Mouse (Mus musculus): ENCODE results near the gene Gpam. TPM values are rescaled to one million over a fixed set of nuclear protein-coding genes. Genes with fewer than 3 reads are reported as not detected.
"Not testable (repeated sequence)": the region's sequence is repeated elsewhere in the genome, so short reads cannot be mapped to it uniquely, and the experiment has no call there.

Gene Gpam
- polyA plus RNA-seq (2015; fragmentation: Nextera tagmentation; extraction: Ambion mirVana) = 22.5 and 22.8 TPM in 2 replicates

DNA sequence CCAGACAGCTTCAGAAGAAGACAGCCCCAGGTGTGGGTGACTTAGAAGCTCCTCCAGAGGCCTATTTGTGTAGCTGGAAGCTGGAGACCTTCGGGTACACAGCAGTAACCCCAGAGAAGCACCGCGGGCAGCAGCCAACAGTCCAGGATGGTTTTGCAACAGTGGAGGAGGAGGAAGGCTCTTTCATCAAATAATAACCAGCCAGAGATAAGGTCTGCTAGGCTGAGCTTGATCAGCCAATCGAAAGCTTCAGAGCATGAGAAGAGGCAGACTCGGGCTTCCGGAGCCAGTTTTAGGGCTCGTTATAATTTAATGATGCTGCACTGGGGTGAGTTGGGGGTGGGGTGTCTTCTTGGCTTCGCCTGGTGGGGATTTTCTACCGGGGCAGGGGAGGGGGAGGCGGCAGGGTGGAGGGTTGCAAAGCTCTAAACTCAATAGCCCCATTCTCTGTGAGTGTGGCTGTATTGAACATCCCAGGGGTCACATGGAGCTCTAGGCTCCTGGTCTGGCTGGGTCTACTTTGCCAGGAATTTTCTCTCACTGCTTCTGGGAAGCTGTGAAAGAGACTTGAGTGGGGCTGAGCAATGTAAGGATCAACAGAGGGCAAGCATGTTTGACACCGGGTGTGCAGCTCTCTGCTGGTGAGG is at the start of gene Gpam:
TSS of gene Gpam (minus strand) at position 167 of the 647 bp plus-strand sequence.
- Histone ChIP-seq H3K9me3 (no peaks in the 10 kb centered on the region), H3K27ac (no peak within 1 kb of the TSS), H3K36me3 (no peaks in the 10 kb centered on the region), H3K4me1 (replicated peaks) (peaks cover 16% of the 10 kb centered on the region), H3K9ac (no peak within 1 kb of the TSS), H3K4me2 (no peak within 1 kb of the TSS), H3K27me3 (no peaks in the 10 kb centered on the region), H3K4me3 (no peak within 1 kb of the TSS)
- no peak for ATAC-seq (ENCODE audit: low FRiP score)
- WGBS = 78% methylated on average over 11 of the region's 11 CpGs

- H3K9ac ChIP-seq = no peak overlapping the region
- no peaks in the 10 kb centered on the region for H3K27me3 ChIP-seq
- H3K9me3 ChIP-seq = peaks cover 6% of the 10 kb centered on the region; the same call in 1 of the 2 replicates
- H3K27ac ChIP-seq = no peak overlapping the region
- ATAC-seq (ENCODE audit: low FRiP score) = no peak
- H3K4me1 ChIP-seq (replicated peaks) = no peaks in the 10 kb centered on the region
- H3K4me2 ChIP-seq = no peak overlapping the region
- no peak overlapping the region for H3K4me3 ChIP-seq
- WGBS = 75% methylated on average over 1 of the region's 1 CpGs
- H3K36me3 ChIP-seq = no peaks in the 10 kb centered on the region
Measured at GRCm38 (mm10) chr19:55171585-55171984, 44.5 kb upstream of the Gpam start.

DNA sequence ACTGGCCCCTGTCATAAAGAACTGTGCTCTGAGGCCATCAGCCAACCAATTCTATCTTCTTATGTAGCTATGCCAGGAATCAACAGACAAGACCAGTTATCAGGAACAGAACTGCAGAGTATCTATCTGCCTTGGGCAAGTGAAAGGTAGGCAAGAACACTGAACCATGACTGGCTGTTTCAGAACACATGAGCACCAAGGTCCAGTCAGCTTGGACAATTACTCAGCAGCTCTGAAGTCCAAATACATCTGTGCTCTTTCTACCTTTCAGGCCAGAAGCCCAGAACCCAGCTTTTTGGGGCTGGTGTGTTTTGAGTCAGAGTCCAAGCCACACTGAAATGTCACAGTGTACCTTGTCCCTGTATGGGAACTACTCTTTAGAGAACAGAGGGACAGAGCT is 43.4 kb upstream of the Gpam start:
- H3K36me3 ChIP-seq = no peaks in the 10 kb centered on the region
- H3K9ac ChIP-seq = no peak overlapping the region
- peaks cover 6% of the 10 kb centered on the region; the same call in 1 of the 2 replicates for H3K9me3 ChIP-seq
- H3K4me1 ChIP-seq (replicated peaks) = no peaks in the 10 kb centered on the region
- ATAC-seq (ENCODE audit: low FRiP score) = no peak
- H3K4me2 ChIP-seq = no peak overlapping the region
- no peak overlapping the region for H3K27ac ChIP-seq
- H3K4me3 ChIP-seq = no peak overlapping the region
- H3K27me3 ChIP-seq = no peaks in the 10 kb centered on the region

GRCm38 (mm10) chr19:55169236-55169729 is 42.2 kb upstream of the Gpam start:
- not testable (repeated sequence) for H3K4me3 ChIP-seq; H3K4me1 ChIP-seq (replicated peaks); H3K4me2 ChIP-seq; H3K9ac ChIP-seq; H3K27me3 ChIP-seq; H3K27ac ChIP-seq; ATAC-seq (ENCODE audit: low FRiP score); H3K36me3 ChIP-seq; H3K9me3 ChIP-seq
- 91% methylated on average over 8 of the region's 8 CpGs for WGBS

GRCm38 (mm10) chr19:55168360-55168759 is 41.3 kb upstream of the Gpam start:
- H3K27ac ChIP-seq = no peak overlapping the region

DNA sequence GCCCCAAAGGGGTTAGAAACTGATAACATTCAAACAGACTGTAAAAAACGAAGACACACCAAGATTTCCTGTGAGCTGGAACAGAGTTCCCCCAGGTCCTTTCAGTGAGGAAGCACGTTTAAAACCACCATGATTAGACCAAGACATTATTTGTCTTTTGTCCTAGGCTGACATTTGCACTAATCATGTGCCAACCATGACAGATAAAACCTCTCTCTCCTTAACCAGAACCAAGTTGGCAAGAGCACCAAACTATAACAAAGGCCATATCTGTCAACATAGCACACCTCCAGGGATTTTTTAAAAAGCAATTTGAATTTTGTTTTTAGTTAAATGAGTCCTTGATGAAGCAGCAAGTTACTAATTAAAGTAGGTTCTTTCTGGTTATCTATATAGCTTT is 40.7 kb upstream of the Gpam start:
- no peak for ATAC-seq (ENCODE audit: low FRiP score)
- Histone ChIP-seq H3K9ac (no peak overlapping the region), H3K36me3 (no peaks in the 10 kb centered on the region), H3K27ac (no peak overlapping the region), H3K4me1 (replicated peaks) (no peaks in the 10 kb centered on the region), H3K27me3 (no peaks in the 10 kb centered on the region), H3K4me3 (no peak overlapping the region), H3K4me2 (no peak overlapping the region), H3K9me3 (peaks cover 6% of the 10 kb centered on the region; the same call in 1 of the 2 replicates)
- WGBS = 78% methylated on average over 2 of the region's 2 CpGs

More at GRCm38 (mm10) chr19:55168360-55168759, 41.3 kb upstream of the Gpam start:
- H3K9me3 ChIP-seq = peaks cover 6% of the 10 kb centered on the region; the same call in 1 of the 2 replicates
- ATAC-seq (ENCODE audit: low FRiP score) = no peak
- no peak overlapping the region for H3K4me2 ChIP-seq
- H3K9ac ChIP-seq = no peak overlapping the region
- 87% methylated on average over 6 of the region's 6 CpGs for WGBS
- no peaks in the 10 kb centered on the region for H3K4me1 ChIP-seq (replicated peaks)
- no peaks in the 10 kb centered on the region for H3K36me3 ChIP-seq
- H3K27me3 ChIP-seq = no peaks in the 10 kb centered on the region
- H3K4me3 ChIP-seq = no peak overlapping the region

DNA sequence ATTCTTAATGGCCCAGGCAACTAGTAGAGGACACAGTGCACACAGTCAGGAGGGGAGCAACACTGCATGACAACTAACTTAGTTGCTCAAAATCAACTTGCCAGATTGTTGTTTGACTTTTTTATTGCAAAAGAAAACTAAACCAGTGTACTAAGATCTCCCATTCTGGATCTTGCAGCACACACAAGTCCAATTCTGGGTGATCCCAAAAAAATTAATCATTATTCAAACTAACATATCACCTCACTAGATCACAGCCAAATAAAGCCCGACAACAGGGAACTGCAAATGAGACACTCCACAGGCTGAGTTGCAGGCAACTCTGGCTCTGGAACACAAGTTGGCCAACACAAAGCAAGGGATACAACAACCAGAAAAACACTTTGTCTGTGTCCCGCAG is 39.7 kb upstream of the Gpam start:
- Histone ChIP-seq H3K4me1 (replicated peaks) (no peaks in the 10 kb centered on the region), H3K9me3 (peaks cover 6% of the 10 kb centered on the region; the same call in 1 of the 2 replicates), H3K9ac (no peak overlapping the region), H3K27ac (no peak overlapping the region), H3K27me3 (no peaks in the 10 kb centered on the region), H3K4me3 (no peak overlapping the region), H3K4me2 (no peak overlapping the region), H3K36me3 (no peaks in the 10 kb centered on the region)
- ATAC-seq (ENCODE audit: low FRiP score) = no peak
- 92% methylated on average over 2 of the region's 2 CpGs for WGBS

DNA sequence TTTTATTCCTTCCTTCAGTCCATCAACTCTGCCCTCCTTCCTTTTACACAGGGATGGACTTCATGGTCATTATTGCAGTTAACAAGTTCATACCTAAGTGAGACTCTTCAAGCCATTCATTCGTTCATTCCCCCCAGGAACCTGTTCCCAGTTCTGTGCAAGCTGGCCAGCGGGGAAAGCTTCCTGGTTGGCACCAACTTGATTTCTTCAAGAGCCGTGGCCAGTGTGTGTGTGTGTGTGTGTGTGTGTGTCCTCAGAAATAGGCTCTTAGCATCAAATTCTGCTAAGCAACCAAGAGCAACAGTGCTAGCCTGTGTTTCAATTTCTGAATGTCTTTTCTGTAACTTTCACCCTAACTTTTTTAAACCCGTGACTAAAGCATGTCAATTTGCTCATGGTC is 38.9 kb upstream of the Gpam start:
- 80% methylated on average over 4 of the region's 4 CpGs for WGBS
- no peaks in the 10 kb centered on the region for H3K27me3 ChIP-seq
- no peaks in the 10 kb centered on the region for H3K36me3 ChIP-seq
- ATAC-seq (ENCODE audit: low FRiP score) = no peak
- no peak overlapping the region for H3K4me2 ChIP-seq
- peaks cover 6% of the 10 kb centered on the region; the same call in 1 of the 2 replicates for H3K9me3 ChIP-seq
- H3K9ac ChIP-seq = no peak overlapping the region
- H3K4me1 ChIP-seq (replicated peaks) = no peaks in the 10 kb centered on the region
- no peak overlapping the region for H3K27ac ChIP-seq
- no peak overlapping the region for H3K4me3 ChIP-seq

- H3K36me3 ChIP-seq = no peaks in the 10 kb centered on the region
- 79% methylated on average over 1 of the region's 1 CpGs for WGBS
- no peaks in the 10 kb centered on the region for H3K27me3 ChIP-seq
- H3K4me3 ChIP-seq = no peak overlapping the region
- no peak overlapping the region for H3K9ac ChIP-seq
- no peak overlapping the region for H3K4me2 ChIP-seq
- peaks cover 5% of the 10 kb centered on the region; the same call in 1 of the 2 replicates for H3K9me3 ChIP-seq
- no peaks in the 10 kb centered on the region for H3K4me1 ChIP-seq (replicated peaks)
- no peak for ATAC-seq (ENCODE audit: low FRiP score)
- no peak overlapping the region for H3K27ac ChIP-seq
Measured at GRCm38 (mm10) chr19:55165183-55165865, 38.3 kb upstream of the Gpam start.

DNA sequence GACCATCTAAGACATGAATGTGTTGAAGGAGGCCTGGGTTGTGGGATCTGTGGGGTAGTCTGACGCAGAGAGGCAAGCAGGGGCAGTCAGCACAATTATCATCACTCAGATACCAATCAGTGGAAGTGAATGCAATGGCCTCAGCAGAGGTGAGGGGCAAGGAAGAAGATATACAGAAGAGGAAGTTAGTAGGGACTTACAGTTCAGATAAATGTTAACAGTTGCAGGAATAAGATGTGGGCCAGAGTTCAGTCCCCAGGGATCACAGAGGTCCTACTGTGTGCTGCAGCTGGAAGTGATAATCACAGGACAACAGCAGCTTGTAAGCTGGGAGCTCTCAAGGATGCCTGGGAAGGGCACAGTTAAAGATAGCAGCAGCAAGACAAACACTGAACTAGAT is 37.1 kb upstream of the Gpam start:
- no peaks in the 10 kb centered on the region for H3K4me1 ChIP-seq (replicated peaks)
- ATAC-seq (ENCODE audit: low FRiP score) = no peak
- no peak overlapping the region for H3K9ac ChIP-seq
- H3K36me3 ChIP-seq = no peaks in the 10 kb centered on the region
- H3K4me2 ChIP-seq = no peak overlapping the region
- WGBS = 79% methylated on average over 1 of the region's 1 CpGs
- H3K9me3 ChIP-seq = no peaks in the 10 kb centered on the region
- no peak overlapping the region for H3K4me3 ChIP-seq
- H3K27ac ChIP-seq = no peak overlapping the region
- no peaks in the 10 kb centered on the region for H3K27me3 ChIP-seq

GRCm38 (mm10) chr19:55162271-55162670 is 35.2 kb upstream of the Gpam start:
- Histone ChIP-seq H3K36me3 (no peaks in the 10 kb centered on the region), H3K4me1 (replicated peaks) (no peaks in the 10 kb centered on the region; the same call in 1 of the 2 replicates), H3K27ac (no peak overlapping the region), H3K9ac (no peak overlapping the region), H3K27me3 (no peaks in the 10 kb centered on the region), H3K9me3 (no peaks in the 10 kb centered on the region), H3K4me3 (no peak overlapping the region), H3K4me2 (no peak overlapping the region)
- no peak for ATAC-seq (ENCODE audit: low FRiP score)
- WGBS = 73% methylated on average over 4 of the region's 4 CpGs

DNA sequence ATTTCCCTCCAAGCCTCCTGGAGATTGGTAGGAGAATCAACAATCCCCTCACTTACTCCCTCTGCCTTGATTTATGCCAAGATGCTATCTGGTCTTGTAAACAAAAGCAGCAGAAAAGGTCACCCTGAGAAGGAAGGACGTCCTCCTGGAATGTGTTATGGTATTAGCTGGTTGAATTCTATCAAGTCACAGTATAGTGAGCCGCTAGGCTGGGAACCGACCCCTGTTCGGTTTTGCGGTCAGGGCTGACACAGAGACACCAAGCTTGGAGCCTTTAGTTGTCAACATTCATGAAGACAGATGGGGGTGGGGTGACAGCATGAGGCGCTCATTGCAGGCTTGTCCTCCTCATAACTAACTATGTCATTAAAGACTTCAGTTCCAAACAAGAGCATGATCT is 32.8 kb upstream of the Gpam start:
- no peaks in the 10 kb centered on the region for H3K27me3 ChIP-seq
- H3K27ac ChIP-seq = no peak overlapping the region
- no peak overlapping the region for H3K9ac ChIP-seq
- no peaks in the 10 kb centered on the region; the same call in 1 of the 2 replicates for H3K4me1 ChIP-seq (replicated peaks)
- H3K4me3 ChIP-seq = no peak overlapping the region
- no peak overlapping the region for H3K4me2 ChIP-seq
- no peaks in the 10 kb centered on the region for H3K9me3 ChIP-seq
- 82% methylated on average over 6 of the region's 6 CpGs for WGBS
- H3K36me3 ChIP-seq = no peaks in the 10 kb centered on the region
- no peak for ATAC-seq (ENCODE audit: low FRiP score)

GRCm38 (mm10) chr19:55158606-55159005 is 31.6 kb upstream of the Gpam start:
- no peak overlapping the region for H3K27ac ChIP-seq

More at GRCm38 (mm10) chr19:55158606-55159005, 31.6 kb upstream of the Gpam start:
- WGBS = 58% methylated on average over 8 of the region's 8 CpGs
- Histone ChIP-seq H3K4me2 (no peak overlapping the region), H3K9ac (no peak overlapping the region), H3K4me1 (replicated peaks) (no peaks in the 10 kb centered on the region; the same call in 1 of the 2 replicates), H3K27me3 (no peaks in the 10 kb centered on the region), H3K9me3 (no peaks in the 10 kb centered on the region), H3K36me3 (no peaks in the 10 kb centered on the region), H3K4me3 (no peak overlapping the region)
- no peak for ATAC-seq (ENCODE audit: low FRiP score)

Data from hindbrain, embryonic 13.5 days (tissue).